In genomic region chr17:28048425-28048824, GRCm38 (mm10) we compare ENCODE assay signal across 8 mouse cellular contexts. TPM values are rescaled to one million over a fixed set of nuclear protein-coding genes. Genes with fewer than 3 reads are reported as not detected.
A peak's percentile ranks its signal among the peaks of the same experiment; 100 is the strongest.
DNase-seq lines count a peak whose midpoint lies in the region; ATAC-seq and TF ChIP-seq lines count a peak whose summit lies in the region.

No protein-coding gene starts in this region.

- peaks cover 42% of the 10 kb centered on the region for H3K36me3 ChIP-seq in liver, embryonic 12.5 days
- H3K36me3 ChIP-seq in stomach, postnatal 0 days (ENCODE audit: control insufficient read depth, insufficient read depth, low read length), result peaks cover 22% of the 10 kb centered on the region

- peak; percentile 55 for DNase-seq in liver
- DNase-seq in heart, postnatal 10 days, result peak; percentile 52 to 58
- DNase-seq in lung, postnatal 10 days, result peak; percentile 75
- DNase-seq in stomach, postnatal 0 days (ENCODE audit: low spot score), result peak; percentile 63
- DNase-seq in layer of hippocampus, postnatal 25 days (ENCODE audit: extremely low spot score in 1 of 2, low spot score in 1 of 2), result no peak

- H3K9ac ChIP-seq in liver, embryonic 12.5 days, result no peak overlapping the region
- H3K9ac ChIP-seq in stomach, postnatal 0 days (ENCODE audit: low read length), result no peak overlapping the region

- 55% methylated on average over 4 of the region's 4 CpGs for WGBS in liver, embryonic 12.5 days (ENCODE audit: insufficient replicate concordance)
- 53% methylated on average over 4 of the region's 4 CpGs for WGBS in bone marrow, adult 2 months
- 39% methylated on average over 4 of the region's 4 CpGs for WGBS in stomach, postnatal 0 days

- no peaks in the 10 kb centered on the region for H3K27me3 ChIP-seq in liver, embryonic 12.5 days (replicated peaks)
- H3K27me3 ChIP-seq in stomach, postnatal 0 days (ENCODE audit: control insufficient read depth, insufficient read depth, low read length), result no peaks in the 10 kb centered on the region

- peak; percentile 87 for TF ChIP-seq CTCF in bone marrow, adult 2 months (IDR thresholded peaks at IDR 0.05; ENCODE audit: control insufficient read depth, insufficient read depth, low read length)
- TF ChIP-seq CTCF in stomach, postnatal 0 days (IDR thresholded peaks at IDR 0.05; ENCODE audit: low read depth), result peak; percentile 96

- no peak for TF ChIP-seq EP300 in stomach, postnatal 0 days (optimal IDR thresholded peaks at IDR 0.05)

- H3K27ac ChIP-seq in liver, embryonic 12.5 days, result no peak overlapping the region
- H3K27ac ChIP-seq in bone marrow, adult 2 months (ENCODE audit: control insufficient read depth, insufficient read depth, low read depth, low read length, poor library complexity), result no peak overlapping the region
- no peak overlapping the region for H3K27ac ChIP-seq in stomach, postnatal 0 days (replicated peaks)

- no peak overlapping the region for H3K4me2 ChIP-seq in liver, embryonic 12.5 days
- no peak overlapping the region for H3K4me2 ChIP-seq in stomach, postnatal 0 days (replicated peaks; ENCODE audit: low read depth)

- H3K4me1 ChIP-seq in liver, embryonic 12.5 days, result no peaks in the 10 kb centered on the region
- no peaks in the 10 kb centered on the region for H3K4me1 ChIP-seq in bone marrow, adult 2 months (ENCODE audit: control insufficient read depth, insufficient read depth, low read length)
- H3K4me1 ChIP-seq in stomach, postnatal 0 days (replicated peaks; ENCODE audit: control insufficient read depth, insufficient read depth), result no peaks in the 10 kb centered on the region

- H3K9me3 ChIP-seq in liver, embryonic 12.5 days (replicated peaks), result no peaks in the 10 kb centered on the region
- no peaks in the 10 kb centered on the region for H3K9me3 ChIP-seq in stomach, postnatal 0 days (ENCODE audit: control insufficient read depth, low read length)

- no peak for ATAC-seq in liver, embryonic 12.5 days
- ATAC-seq in stomach, postnatal 0 days (ENCODE audit: low FRiP score, low TSS enrichment), result peak; percentile 75
- ATAC-seq in erythroid progenitor cell, adult 5-6 weeks (replicated peaks; ENCODE audit: low FRiP score, poor library complexity, severe bottlenecking), result no peak

- no peak for TF ChIP-seq POLR2A in bone marrow, adult 2 months (IDR thresholded peaks at IDR 0.05; ENCODE audit: borderline replicate concordance, control insufficient read depth, low read depth, low read length)

- H3K4me3 ChIP-seq in liver, embryonic 12.5 days, result no peak overlapping the region
- H3K4me3 ChIP-seq in bone marrow, adult 2 months (replicated peaks; ENCODE audit: control insufficient read depth, low read depth, low read length), result no peak overlapping the region
- no peak overlapping the region for H3K4me3 ChIP-seq in stomach, postnatal 0 days (ENCODE audit: low read depth, low read length)

- intact Hi-C loops in heart, postnatal 10 days (cut with DNase I), result loop anchor here (1.0 to 5.0 kb wide), 2 partner anchors 41 to 59 kb away; no protein-coding TSS in a partner anchor

RNA-seq across cellular contexts. Expression of gene Tcp11, which starts 32.0 kb away (rescaled TPM):
- 0.44 and 0.53 TPM in 2 replicates for polyA plus RNA-seq in liver, embryonic 12.5 days (2016; fragmentation: Nextera tagmentation; extraction: Ambion mirVana)
- 0.83 and 1.9 TPM in 2 replicates for polyA plus RNA-seq in bone marrow, adult 2 months (2011; ENCODE audit: insufficient read depth, insufficient read length, low replicate concordance, missing spikeins)
- total RNA-seq in heart, postnatal 10 days (2021), result under 1 TPM; 0.12 to 0.25 TPM
- 1.1 and 1.7 TPM in 2 replicates for polyA plus RNA-seq in stomach, postnatal 0 days (2015; fragmentation: Nextera tagmentation; extraction: Ambion mirVana)
- total RNA-seq in erythroid progenitor cell, adult 5-6 weeks (2015; ENCODE audit: low replicate concordance), result not detected in 2 replicates
- total RNA-seq in erythroid progenitor cell, adult 5-6 weeks (2017; ENCODE audit: low replicate concordance), result not detected in 2 replicates
- total RNA-seq in layer of hippocampus, postnatal 25 days (2021), result 1 to 10 TPM; 1.2 to 1.3 TPM

Comparison
In these comparisons a context has a peak if more than half of its experiments do, and no peak if none do; other contexts are left out.
1. DNase-seq: peak in liver (single experiment), heart, postnatal 10 days (2 of 2), lung, postnatal 10 days (single experiment) and stomach, postnatal 0 days (single experiment); none in layer of hippocampus, postnatal 25 days (0 of 2).